Comparison of ENCODE assay signal across 8 mouse cellular contexts in genomic region chr2:105122886-105123285, GRCm38 (mm10). TPM values are rescaled to one million over a fixed set of nuclear protein-coding genes. Genes with fewer than 3 reads are reported as not detected.
DNase-seq lines count a peak whose midpoint lies in the region; ATAC-seq and TF ChIP-seq lines count a peak whose summit lies in the region.

No protein-coding gene starts in this region.

- H3K4me3 ChIP-seq in midbrain, embryonic 10.5 days, result peak overlapping the region; percentile 31
- no peak overlapping the region for H3K4me3 ChIP-seq in midbrain, embryonic 16.5 days (ENCODE audit: low read depth, low read length)
- H3K4me3 ChIP-seq in kidney, postnatal 0 days (replicated peaks; ENCODE audit: low read depth, low read length), result peak overlapping the region; percentile 71
- peak overlapping the region; percentile 18; the same call in 1 of the 2 replicates for H3K4me3 ChIP-seq in stomach, embryonic 14.5 days (ENCODE audit: low read depth, low read length)

- H3K9me3 ChIP-seq in midbrain, embryonic 10.5 days (replicated peaks), result no peaks in the 10 kb centered on the region
- H3K9me3 ChIP-seq in midbrain, embryonic 16.5 days (replicated peaks; ENCODE audit: control insufficient read depth, low read length, poor library complexity, severe bottlenecking), result no peaks in the 10 kb centered on the region
- no peaks in the 10 kb centered on the region for H3K9me3 ChIP-seq in kidney, postnatal 0 days (replicated peaks; ENCODE audit: low read length)
- H3K9me3 ChIP-seq in stomach, embryonic 14.5 days (ENCODE audit: control insufficient read depth, low read depth, low read length), result no peaks in the 10 kb centered on the region

- no peak overlapping the region for H3K9ac ChIP-seq in midbrain, embryonic 16.5 days (ENCODE audit: low read depth, low read length)
- H3K9ac ChIP-seq in kidney, postnatal 0 days (ENCODE audit: low read depth, low read length), result peak overlapping the region; percentile 54
- no peak overlapping the region for H3K9ac ChIP-seq in stomach, embryonic 14.5 days (replicated peaks; ENCODE audit: low read depth, low read length)

- WGBS in midbrain, embryonic 10.5 days, result under 1% methylated on average over 27 of the region's 27 CpGs
- under 1% methylated on average over 27 of the region's 27 CpGs for WGBS in midbrain, embryonic 16.5 days
- WGBS in kidney, postnatal 0 days, result 2% methylated on average over 27 of the region's 27 CpGs
- WGBS in stomach, embryonic 14.5 days, result 2% methylated on average over 27 of the region's 27 CpGs

- ATAC-seq in midbrain, embryonic 16.5 days, result no peak; the same call in 1 of the 2 replicates
- ATAC-seq in kidney, postnatal 0 days (replicated peaks; ENCODE audit: low FRiP score, low read depth), result no peak
- no peak for ATAC-seq in stomach, embryonic 14.5 days (ENCODE audit: insufficient number of reproducible peaks, insufficient read depth, low FRiP score, low read depth)

- no peaks in the 10 kb centered on the region for H3K36me3 ChIP-seq in midbrain, embryonic 10.5 days
- no peaks in the 10 kb centered on the region for H3K36me3 ChIP-seq in midbrain, embryonic 16.5 days (ENCODE audit: control insufficient read depth, insufficient read depth, low read length)
- H3K36me3 ChIP-seq in kidney, postnatal 0 days (ENCODE audit: insufficient read depth, low read length), result no peaks in the 10 kb centered on the region
- no peaks in the 10 kb centered on the region for H3K36me3 ChIP-seq in stomach, embryonic 14.5 days (ENCODE audit: control insufficient read depth, insufficient read depth, low read length)

- DNase-seq in cerebellum, postnatal 10 days, result peak; percentile 32 to 47
- DNase-seq in cerebellum, adult 11-12 months, result no peak
- peak; percentile 67 for DNase-seq in midbrain, embryonic 10.5 days (ENCODE audit: low spot score)
- DNase-seq in kidney, postnatal 0 days (ENCODE audit: low spot score), result no peak
- no peak for DNase-seq in thymus, postnatal 10 days (ENCODE audit: low spot score in 2 of 2)
- no peak for DNase-seq in right cerebral cortex, postnatal 36 days (ENCODE audit: low spot score in 2 of 2)

- TF ChIP-seq CTCF in kidney, postnatal 0 days (IDR thresholded peaks at IDR 0.05; ENCODE audit: low read depth), result no peak

- H3K27ac ChIP-seq in midbrain, embryonic 10.5 days (replicated peaks), result no peak overlapping the region
- no peak overlapping the region for H3K27ac ChIP-seq in midbrain, embryonic 16.5 days (ENCODE audit: low read length)
- H3K27ac ChIP-seq in kidney, postnatal 0 days, result peak overlapping the region; percentile 58
- no peak overlapping the region for H3K27ac ChIP-seq in stomach, embryonic 14.5 days (ENCODE audit: low read length)

- H3K4me2 ChIP-seq in midbrain, embryonic 16.5 days (ENCODE audit: low read length), result no peak overlapping the region
- H3K4me2 ChIP-seq in kidney, postnatal 0 days (ENCODE audit: low read length), result peak overlapping the region; percentile 68
- peak overlapping the region; percentile 37; the same call in 1 of the 2 replicates for H3K4me2 ChIP-seq in stomach, embryonic 14.5 days (replicated peaks; ENCODE audit: low read depth, low read length)

- H3K4me1 ChIP-seq in midbrain, embryonic 10.5 days, result peaks cover 28% of the 10 kb centered on the region
- H3K4me1 ChIP-seq in midbrain, embryonic 16.5 days (ENCODE audit: control insufficient read depth, insufficient read depth, low read length), result peaks cover 2% of the 10 kb centered on the region; the same call in 1 of the 2 replicates
- 0 out of 2 replicates have a peak, but pooled peaks cover 6% of the 10 kb centered on the region for H3K4me1 ChIP-seq in kidney, postnatal 0 days (replicated peaks; ENCODE audit: insufficient read depth, low read length)
- H3K4me1 ChIP-seq in stomach, embryonic 14.5 days (ENCODE audit: control insufficient read depth, insufficient read depth, low read length), result 0 out of 2 replicates have a peak, but pooled peaks cover 9% of the 10 kb centered on the region

- peaks cover 100% of the 10 kb centered on the region for H3K27me3 ChIP-seq in midbrain, embryonic 10.5 days (ENCODE audit: low read depth, poor library complexity, severe bottlenecking)
- peaks cover 82% of the 10 kb centered on the region for H3K27me3 ChIP-seq in midbrain, embryonic 16.5 days (ENCODE audit: control insufficient read depth, insufficient read depth, low read depth, low read length)
- peaks cover 23% of the 10 kb centered on the region; the same call in 1 of the 2 replicates for H3K27me3 ChIP-seq in kidney, postnatal 0 days (ENCODE audit: insufficient read depth, low read length)
- peaks cover 61% of the 10 kb centered on the region for H3K27me3 ChIP-seq in stomach, embryonic 14.5 days (ENCODE audit: control insufficient read depth, insufficient read depth, low read length)

RNA-seq across cellular contexts. Expression of gene Wt1, which starts 3.4 kb away (rescaled TPM):
- polyA plus RNA-seq in midbrain, embryonic 10.5 days (2016; fragmentation: Nextera tagmentation; extraction: Ambion mirVana), result 0.05 TPM in 1 of 2 replicates, not detected in the other
- polyA plus RNA-seq in midbrain, embryonic 16.5 days (2015; fragmentation: Nextera tagmentation; extraction: Ambion mirVana), result 0.13 and 0.22 TPM in 2 replicates
- 93.6 and 95.7 TPM in 2 replicates for polyA plus RNA-seq in kidney, postnatal 0 days (2015; fragmentation: Nextera tagmentation; extraction: Ambion mirVana)
- polyA plus RNA-seq in stomach, embryonic 14.5 days (2014; fragmentation: Nextera tagmentation; extraction: Ambion mirVana), result 18.6 and 23.9 TPM in 2 replicates

RNA-seq across cellular contexts. Expression of gene Gm11060, which starts 31.1 kb away (rescaled TPM):
- not detected in 2 replicates for polyA plus RNA-seq in midbrain, embryonic 10.5 days (2016; fragmentation: Nextera tagmentation; extraction: Ambion mirVana)
- polyA plus RNA-seq in midbrain, embryonic 16.5 days (2015; fragmentation: Nextera tagmentation; extraction: Ambion mirVana), result not detected in 2 replicates
- polyA plus RNA-seq in kidney, postnatal 0 days (2015; fragmentation: Nextera tagmentation; extraction: Ambion mirVana), result not detected in 2 replicates
- polyA plus RNA-seq in stomach, embryonic 14.5 days (2014; fragmentation: Nextera tagmentation; extraction: Ambion mirVana), result not detected in 2 replicates

Comparison
In these comparisons a context has a peak if more than half of its experiments do, and no peak if none do; other contexts are left out.
1. DNase-seq: peak in cerebellum, postnatal 10 days (2 of 2) and midbrain, embryonic 10.5 days (single experiment); none in cerebellum, adult 11-12 months (single experiment), kidney, postnatal 0 days (single experiment), thymus, postnatal 10 days (0 of 2) and right cerebral cortex, postnatal 36 days (0 of 2).
2. RNA of gene Wt1, which starts 3.4 kb away (polyA plus RNA-seq): 93.6 to 95.7 TPM in kidney, postnatal 0 days and 18.6 to 23.9 TPM in stomach, embryonic 14.5 days; 0.13 to 0.22 TPM in midbrain, embryonic 16.5 days and 0.05 TPM in midbrain, embryonic 10.5 days; every median in the first group is over 10 times any median in the second.